Mouse (Mus musculus) CD8-positive naive resting alpha-beta T cell, adult 2 months (primary cell): ENCODE measurements around the gene Sgsh.

Experiments
- DNase-seq, 2 experiments: peaks; one replicate each; pipeline ENCODE4 v3.0.0; 2022; ENCODE audit warnings: low read depth in 2 of 2, low spot score in 2 of 2

The Sgsh gene

DNA sequence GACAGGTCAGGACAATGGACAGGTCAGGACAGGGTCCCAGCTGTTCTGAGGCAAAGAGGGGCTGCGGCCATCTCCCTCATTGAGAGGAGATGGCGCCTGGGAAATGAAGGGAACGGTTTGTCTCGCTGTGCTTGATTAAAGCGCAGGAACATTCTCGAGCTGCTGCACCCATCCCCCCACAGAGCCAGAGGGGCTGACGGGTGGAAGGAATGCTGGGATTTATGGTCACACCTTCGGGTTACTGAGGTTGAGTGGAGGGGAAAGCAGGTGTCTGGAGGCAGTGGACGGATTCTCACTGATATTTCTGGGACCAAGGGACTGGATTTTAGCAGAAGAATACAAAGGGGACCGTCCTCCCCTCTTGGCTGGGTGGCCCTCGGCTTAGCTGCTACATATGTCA is 47.4 kb downstream of the Sgsh start:
- DNase-seq = no peak

DNA sequence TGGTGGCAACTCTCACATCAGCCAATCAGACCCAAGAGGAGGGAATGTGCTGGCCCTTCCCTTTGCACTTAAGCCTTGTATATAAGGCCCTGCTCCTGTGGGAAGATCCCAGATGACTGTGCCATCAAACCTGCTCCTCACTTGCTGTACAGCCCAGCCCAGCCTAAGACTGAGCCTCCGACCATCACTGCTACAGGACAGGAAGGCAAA is 47.8 kb downstream of the Sgsh start, which contains the start of gene Card14:
Card14 (plus strand) TSS at position 111 of the 210 bp plus-strand sequence.
- no peak for DNase-seq

DNA sequence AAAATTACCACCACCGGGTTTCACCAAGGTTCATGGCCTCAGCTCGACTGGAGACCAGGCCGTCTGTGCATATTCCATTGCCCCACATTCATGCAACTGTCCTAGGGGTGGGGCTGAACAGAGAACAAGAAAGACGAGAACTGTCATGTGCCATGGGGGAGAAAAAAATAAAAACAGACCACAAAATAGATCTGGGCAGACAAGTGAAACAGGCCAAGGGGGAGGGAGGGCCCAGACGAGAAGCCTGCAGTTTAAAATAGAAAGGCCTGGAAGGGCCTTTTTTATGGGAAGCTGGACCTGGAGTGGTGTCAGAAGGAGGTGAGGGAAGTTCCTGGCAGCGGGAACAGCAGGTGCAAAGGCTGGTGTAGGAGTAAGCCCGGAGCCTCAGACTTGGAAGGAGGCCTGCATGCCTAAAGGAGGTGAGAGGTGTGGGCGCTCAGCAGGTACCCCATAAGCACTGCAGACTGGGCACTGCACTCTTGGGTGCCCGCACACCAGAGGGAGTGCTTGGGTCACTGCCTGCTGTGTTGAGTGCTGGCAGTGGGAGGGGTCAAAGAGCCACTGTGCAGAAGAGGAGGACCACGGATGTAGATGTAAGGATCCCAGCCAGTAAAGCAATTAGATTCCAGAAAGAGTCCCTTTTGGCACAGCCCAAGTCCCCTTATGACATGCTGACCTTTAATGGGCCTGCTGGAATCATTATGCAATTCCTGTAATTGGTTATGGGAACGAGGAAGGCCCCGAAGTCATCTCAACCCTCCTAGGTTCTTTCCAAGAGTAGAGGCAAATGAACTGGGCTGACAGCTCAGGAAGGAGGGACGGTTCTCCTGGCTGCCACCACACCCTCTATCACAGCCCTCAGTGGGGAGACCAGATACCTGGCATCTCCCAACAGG is 48.3 kb downstream of the Sgsh start:
- no peak for DNase-seq

DNA sequence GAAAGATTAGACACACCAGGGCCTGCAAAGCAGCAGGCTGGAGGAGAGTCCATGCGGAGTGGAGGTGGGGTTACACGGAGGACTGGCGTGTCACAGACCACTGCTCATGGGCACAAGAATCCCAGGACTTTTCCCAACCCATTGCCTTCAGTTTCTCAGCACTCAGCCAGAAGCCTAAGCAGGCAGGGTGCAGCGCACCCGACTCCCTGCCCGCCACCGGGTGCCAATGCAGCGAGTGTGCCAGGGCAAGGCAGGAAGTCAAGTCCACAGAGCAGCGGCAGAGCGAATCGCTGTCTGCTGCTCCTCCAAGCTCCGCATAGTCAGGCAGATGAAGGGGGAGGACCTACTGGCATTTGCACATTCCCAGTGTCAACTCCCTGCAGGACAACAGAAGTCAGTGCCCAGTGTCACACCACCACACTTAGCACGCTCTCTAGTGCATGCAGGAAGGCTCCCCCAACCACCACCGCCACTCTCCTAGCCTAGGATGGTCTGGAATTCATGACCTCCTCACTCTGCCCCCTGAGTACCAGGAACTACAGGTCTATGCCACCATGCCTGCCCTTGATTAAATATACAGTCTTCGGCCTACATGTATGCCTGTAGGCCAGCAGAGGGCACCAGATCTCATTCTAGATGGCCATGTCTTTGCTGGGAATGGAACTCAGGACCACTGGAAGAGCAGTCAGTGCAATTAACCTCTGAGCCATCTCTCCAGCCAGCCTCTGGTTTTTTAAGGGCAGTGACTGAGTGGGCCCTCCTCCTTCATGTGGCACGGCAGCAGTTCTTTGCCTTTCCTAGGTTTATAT is 50.2 kb downstream of the Sgsh start:
- DNase-seq = peak in 1 of 2 experiments; percentile 28

DNA sequence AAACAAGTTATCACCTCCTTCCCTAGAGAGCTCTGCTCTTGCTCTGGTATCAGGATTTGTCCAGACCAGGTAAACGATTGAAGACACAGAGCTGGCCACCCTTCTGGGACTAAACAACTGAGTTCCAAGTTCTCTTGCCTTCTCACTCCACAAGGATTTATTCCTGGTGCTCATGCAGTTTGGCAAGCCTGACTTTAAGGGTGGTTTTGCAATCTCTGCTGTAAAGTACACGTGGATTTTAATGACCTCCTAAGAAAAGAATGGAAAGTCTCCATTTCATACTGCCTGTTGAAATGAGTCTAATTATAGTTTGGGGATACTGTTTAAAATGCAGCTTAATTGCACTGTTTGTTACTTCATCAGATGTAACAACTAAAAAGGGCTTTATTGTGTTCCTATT is 54.4 kb downstream of the Sgsh start:
- DNase-seq = no peak

DNA sequence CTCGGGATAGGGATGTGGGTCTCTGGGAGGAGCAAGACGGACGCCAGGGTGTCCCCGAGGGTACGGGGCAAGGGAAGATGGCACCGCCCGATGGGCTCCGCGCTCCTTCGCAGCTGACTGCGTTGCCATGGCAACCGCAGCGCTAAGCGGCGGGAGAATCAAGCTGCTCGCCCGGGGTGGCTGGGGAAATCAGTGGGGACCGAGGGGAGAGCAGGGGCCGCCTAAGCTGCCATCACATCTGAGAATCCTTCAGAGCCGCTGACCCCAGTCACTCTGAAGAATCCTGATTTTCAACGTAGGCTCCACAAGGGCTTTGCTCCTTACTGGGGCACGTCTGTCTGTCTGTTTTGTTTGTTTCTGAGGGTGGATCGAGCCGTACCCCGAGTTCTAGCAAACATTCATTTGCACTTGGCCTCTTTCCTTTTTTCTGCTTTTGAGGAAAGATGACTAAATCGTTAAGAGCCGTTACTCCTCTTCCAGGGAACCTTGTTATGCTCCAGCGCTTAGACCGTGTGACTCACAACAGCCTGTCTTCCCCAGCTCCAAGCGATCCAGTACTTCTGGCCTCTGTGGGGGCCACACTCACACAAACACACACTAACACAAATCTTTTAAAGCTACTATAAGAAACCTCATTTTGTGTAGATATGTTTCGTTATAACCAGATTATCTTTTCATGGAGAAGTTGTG is 54.9 kb downstream of the Sgsh start:
- DNase-seq = no peak

DNA sequence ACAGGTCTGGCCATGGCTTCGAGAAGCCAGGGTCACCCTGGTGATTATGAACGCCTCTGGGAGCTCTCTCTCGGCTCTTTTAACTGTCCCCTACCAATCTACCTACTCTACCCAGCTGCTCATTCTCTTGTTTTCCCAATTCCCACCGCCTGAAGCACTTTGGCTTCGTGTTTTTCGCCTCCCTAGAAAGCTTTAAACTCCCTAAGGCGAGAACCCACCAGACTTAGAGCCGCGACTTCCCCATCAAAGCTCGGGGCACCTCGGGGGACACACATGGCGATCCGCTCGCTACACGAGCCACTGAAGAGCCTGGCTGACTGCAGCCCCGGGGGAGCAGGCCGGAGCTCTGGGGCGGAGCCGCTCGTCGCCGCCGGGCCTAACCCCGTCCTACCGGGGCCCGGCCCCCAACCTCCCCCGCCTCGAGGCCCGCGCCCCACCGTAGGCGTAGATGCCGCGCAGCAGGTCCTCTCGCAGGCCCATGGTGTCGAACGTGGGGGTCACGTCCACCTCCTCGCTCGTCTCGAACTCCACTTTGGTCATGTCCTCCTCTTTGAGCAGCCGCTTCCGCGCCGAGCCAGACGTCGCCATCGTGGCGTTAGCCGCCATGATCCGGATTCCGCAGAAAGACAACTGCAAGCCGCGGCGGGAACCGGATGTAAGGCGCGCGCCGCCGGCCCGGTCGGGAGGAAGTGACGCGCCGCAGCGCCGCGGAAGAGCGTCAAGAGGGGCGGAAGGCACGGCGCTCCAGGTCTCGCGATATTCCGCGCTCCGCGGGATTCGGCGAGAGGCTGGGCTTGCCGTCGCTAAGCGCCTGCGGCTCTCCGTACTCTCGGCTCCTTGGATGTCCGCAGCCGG is 55.7 kb downstream of the Sgsh start, which contains the start of gene Eif4a3:
Eif4a3 (minus strand) TSS at position 699 of the 855 bp plus-strand sequence.
- DNase-seq = peak; percentile 95 to 96

DNA sequence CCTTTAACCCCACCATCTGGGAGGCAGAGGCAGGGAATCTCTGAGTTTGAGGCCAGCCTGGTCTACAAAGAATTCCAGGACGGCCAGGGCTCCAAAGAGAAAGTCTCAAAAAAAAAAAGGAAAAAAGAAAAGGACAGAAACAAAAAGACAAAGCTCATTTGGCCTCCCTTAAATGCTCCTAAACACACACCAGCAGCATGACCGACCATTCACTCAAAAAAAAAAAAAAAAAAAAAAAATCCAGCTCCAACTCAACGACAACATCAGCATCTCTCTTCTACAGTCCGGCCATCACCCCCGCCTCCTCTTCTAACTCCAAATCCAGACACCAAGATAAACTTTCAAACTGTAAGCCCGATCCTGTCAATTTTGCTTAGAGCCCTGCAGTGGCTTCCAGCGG is 56.4 kb downstream of the Sgsh start:
- DNase-seq = no peak

DNA sequence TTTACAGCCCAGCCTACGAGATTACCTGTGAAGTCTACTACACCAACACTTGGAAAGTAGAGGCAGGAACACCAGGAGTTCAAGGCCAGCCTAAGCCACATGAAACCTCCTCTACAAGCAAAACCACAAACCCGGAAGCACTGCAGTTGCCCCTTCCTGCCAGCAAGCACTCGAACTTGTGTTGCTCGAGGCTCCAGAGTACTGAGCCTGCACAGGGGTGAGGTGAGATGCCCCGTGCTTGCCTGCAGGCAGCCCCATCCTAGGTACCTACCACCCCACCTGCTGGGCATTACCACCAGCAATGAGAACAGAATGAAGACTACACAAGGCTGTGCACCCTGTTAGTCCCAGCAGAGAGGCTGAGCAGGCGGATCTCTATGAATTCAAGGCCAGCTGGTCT is 57.3 kb downstream of the Sgsh start:
- peak in 1 of 2 experiments; percentile 17 for DNase-seq
